Mouse (Mus musculus) liver, adult 2 months (tissue): ENCODE results near the gene Oser1. TPM values are rescaled to one million over a fixed set of nuclear protein-coding genes. Genes with fewer than 3 reads are reported as not detected.

ENCODE experiments used
- DNase-seq: peaks from one replicate; pipeline ENCODE4 v3.0.0-alpha.2; 2011; ENCODE audit warnings: low read depth, low spot score; ENCODE audit errors: extremely low read depth
- H3K27ac ChIP-seq: fragments of 200-500 bp; replicated peaks from 2 replicates; pipeline ENCODE4 v1.5.1; 2012; ENCODE audit warnings: low read depth, mild to moderate bottlenecking, control low read depth, inconsistent platforms, low read length; ENCODE audit not compliant: insufficient read depth
- H3K27me3 ChIP-seq: fragments of 200-500 bp; 2 replicates; pipeline ENCODE4 v1.6.1; 2012; ENCODE audit warnings: mild to moderate bottlenecking, moderate library complexity, low read length, inconsistent platforms; ENCODE audit not compliant: control insufficient read depth, insufficient read depth
- H3K36me3 ChIP-seq: fragments of 200-500 bp; 2 replicates; pipeline ENCODE4 v1.6.1; 2012; ENCODE audit warnings: low read length, inconsistent platforms; ENCODE audit not compliant: control insufficient read depth, insufficient read depth
- H3K4me1 ChIP-seq: fragments of 200-500 bp; 2 replicates; pipeline ENCODE4 v1.6.1; 2011; ENCODE audit warnings: low read length; ENCODE audit not compliant: control insufficient read depth, insufficient read depth
- H3K4me3 ChIP-seq: fragments of 200-500 bp; 2 replicates; pipeline ENCODE4 v1.5.1; 2011; ENCODE audit warnings: low read depth, mild to moderate bottlenecking, control low read depth, low read length, moderate library complexity; ENCODE audit not compliant: insufficient read depth
- H3K79me2 ChIP-seq: fragments of 200-500 bp; 2 replicates; pipeline ENCODE4 v1.6.1; 2012; ENCODE audit warnings: inconsistent platforms, mild to moderate bottlenecking, low read length, moderate library complexity; ENCODE audit not compliant: control insufficient read depth, insufficient read depth
- H3K9ac ChIP-seq: fragments of 200-500 bp; 2 replicates; pipeline ENCODE4 v1.6.1; 2012; ENCODE audit warnings: low read depth, mild to moderate bottlenecking, control low read depth, inconsistent platforms, low read length
- CTCF ChIP-seq: fragments of 200-500 bp; IDR thresholded peaks from 2 replicates; pipeline ENCODE4 v1.5.1; 2011; ENCODE audit warnings: low read depth, low read length, control low read depth
- POLR2A ChIP-seq: fragments of 200-500 bp; IDR thresholded peaks from 2 replicates; pipeline ENCODE4 v1.6.1; 2011; ENCODE audit warnings: low read length, control low read depth; ENCODE audit not compliant: insufficient read depth; ENCODE audit errors: extremely low read depth
- WGBS: fragments of 180-500 bp; shearing (Covaris S2); methylation state at CpG from one replicate; pipeline ENCODE4 v1.1.7; 2018; 5-methylcytosine and 5-hydroxymethylcytosine counted together
- polyA plus RNA-seq: library from polyadenylated mRNA; depleted of rRNA; stranded (reverse); fragments of >200 nt; gene quantifications from 2 replicates; pipeline ENCODE4 v1.2.3, GENCODE M21; 2012
- total RNA-seq: library from RNA; depleted of rRNA; stranded (reverse); fragments of >200 nt; gene quantifications from 2 replicates; pipeline ENCODE4 v1.2.3, GENCODE M21; 2014

Gene Oser1
- total and polyA plus RNA-seq, 2 experiments = 8.0 to 21.9 TPM

- Histone ChIP-seq H3K9ac (no peak overlapping the region), H3K36me3 (no peaks in the 10 kb centered on the region), H3K27me3 (peaks cover 9% of the 10 kb centered on the region), H3K4me3 (no peak overlapping the region), H3K4me1 (no peaks in the 10 kb centered on the region), H3K27ac (no peak overlapping the region), H3K79me2 (no peaks in the 10 kb centered on the region)
- 81% methylated on average over 1 of the region's 1 CpGs for WGBS
- DNase-seq = no peak
- TF ChIP-seq POLR2A = no peak
- no peak for TF ChIP-seq CTCF
Observed at GRCm38 (mm10) chr2:163372627-163373026, 51.9 kb downstream of the Oser1 start.

GRCm38 (mm10) chr2:163370175-163370574 lies 54.3 kb downstream of the Oser1 start:
- H3K27me3 ChIP-seq = no peaks in the 10 kb centered on the region
- no peaks in the 10 kb centered on the region for H3K4me1 ChIP-seq
- TF ChIP-seq CTCF (no peak), POLR2A (no peak)
- no peak overlapping the region for H3K9ac ChIP-seq
- H3K79me2 ChIP-seq = no peaks in the 10 kb centered on the region
- DNase-seq = no peak
- 65% methylated on average over 4 of the region's 4 CpGs for WGBS
- no peaks in the 10 kb centered on the region for H3K36me3 ChIP-seq
- H3K4me3 ChIP-seq = no peak overlapping the region
- H3K27ac ChIP-seq = no peak overlapping the region

GRCm38 (mm10) chr2:163364785-163365541 lies 59.5 kb downstream of the Oser1 start:
- no peak for DNase-seq
- Histone ChIP-seq H3K79me2 (no peaks in the 10 kb centered on the region), H3K9ac (no peak overlapping the region), H3K36me3 (no peaks in the 10 kb centered on the region), H3K4me1 (no peaks in the 10 kb centered on the region), H3K27me3 (no peaks in the 10 kb centered on the region), H3K27ac (no peak overlapping the region), H3K4me3 (no peak overlapping the region)
- WGBS = 80% methylated on average over 18 of the region's 18 CpGs
- TF ChIP-seq POLR2A (no peak), CTCF (no peak)

- WGBS = 77% methylated on average over 12 of the region's 12 CpGs
- H3K79me2 ChIP-seq = no peaks in the 10 kb centered on the region
- H3K27me3 ChIP-seq = no peaks in the 10 kb centered on the region
- no peak overlapping the region for H3K27ac ChIP-seq
- H3K4me1 ChIP-seq = no peaks in the 10 kb centered on the region
- TF ChIP-seq POLR2A = no peak
- TF ChIP-seq CTCF = no peak
- H3K9ac ChIP-seq = no peak overlapping the region
- DNase-seq = no peak
- H3K36me3 ChIP-seq = no peaks in the 10 kb centered on the region
- H3K4me3 ChIP-seq = no peak overlapping the region
Observed at GRCm38 (mm10) chr2:163362940-163363921, 61.3 kb downstream of the Oser1 start.

DNA sequence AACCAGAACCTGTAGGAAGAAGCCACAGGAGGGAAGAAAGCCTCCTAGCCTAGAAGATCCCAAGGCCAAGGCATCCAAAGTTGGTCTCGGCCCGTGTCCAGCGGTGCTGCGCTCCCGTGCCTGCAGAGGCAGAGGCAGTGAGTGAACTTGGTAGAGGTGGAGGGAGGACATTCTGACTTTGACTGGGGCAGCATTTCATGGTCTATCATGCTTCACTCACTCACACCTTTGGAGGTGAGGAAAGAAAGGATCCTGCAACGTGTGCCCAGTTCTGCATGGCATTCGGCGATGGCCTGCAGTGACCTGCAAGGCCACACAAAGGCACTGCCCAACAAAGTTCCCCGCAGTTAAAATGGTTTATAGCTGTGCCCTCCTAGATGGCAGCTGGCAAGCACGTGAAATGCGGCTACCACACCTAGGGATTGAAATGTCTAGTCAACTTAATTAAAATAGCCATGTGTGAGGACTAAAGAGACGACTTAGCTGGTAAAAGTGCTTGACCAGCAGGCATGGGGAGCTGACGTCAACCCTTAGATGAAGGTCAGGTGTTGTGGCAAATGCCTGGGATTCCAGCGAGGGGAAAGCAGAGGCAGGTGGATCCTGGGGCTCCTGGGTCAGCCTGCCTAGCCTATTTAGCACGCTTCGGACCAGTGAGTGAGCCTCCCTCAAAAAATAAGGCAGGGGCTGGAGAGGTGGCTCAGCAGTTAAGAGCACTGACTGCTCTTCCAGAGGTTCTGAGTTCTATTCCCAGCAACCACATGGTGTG lies 63.5 kb downstream of the Oser1 start:
- no peak overlapping the region for H3K4me3 ChIP-seq
- DNase-seq = no peak
- no peaks in the 10 kb centered on the region for H3K27me3 ChIP-seq
- H3K36me3 ChIP-seq = no peaks in the 10 kb centered on the region
- no peak overlapping the region for H3K27ac ChIP-seq
- WGBS = 87% methylated on average over 16 of the region's 16 CpGs
- H3K79me2 ChIP-seq = no peaks in the 10 kb centered on the region
- H3K4me1 ChIP-seq = no peaks in the 10 kb centered on the region
- H3K9ac ChIP-seq = no peak overlapping the region
- TF ChIP-seq POLR2A (no peak), CTCF (no peak)
